Mouse (Mus musculus) cerebellum, postnatal 10 days (tissue): ENCODE results near the gene Magi1.

ENCODE experiments used
- DNase-seq, 2 experiments: peaks; one replicate each; pipeline ENCODE4 v3.0.0; 2021; ENCODE audit warnings: mixed read lengths in 2 of 2

Magi1 gene

GRCm38 (mm10) chr6:94155996-94156395 is 127.7 kb downstream of the Magi1 start:
- no peak for DNase-seq

- no peak for DNase-seq
These were observed 128.7 kb downstream of the Magi1 start for GRCm38 (mm10) chr6:94154854-94155601.

GRCm38 (mm10) chr6:94152881-94153280 is 130.8 kb downstream of the Magi1 start:
- DNase-seq = no peak

GRCm38 (mm10) chr6:94150876-94151275 is 132.8 kb downstream of the Magi1 start:
- DNase-seq = no peak

GRCm38 (mm10) chr6:94149800-94150199 is 133.9 kb downstream of the Magi1 start:
- no peak for DNase-seq

GRCm38 (mm10) chr6:94146206-94146493 is 137.6 kb downstream of the Magi1 start:
- no peak for DNase-seq

- DNase-seq = peak; percentile 71 to 81
These were observed 138.1 kb downstream of the Magi1 start for GRCm38 (mm10) chr6:94145430-94146205.

GRCm38 (mm10) chr6:94142493-94142892 is 141.2 kb downstream of the Magi1 start:
- no peak for DNase-seq

- no peak for DNase-seq
These were observed 142.2 kb downstream of the Magi1 start for GRCm38 (mm10) chr6:94141496-94141895.

GRCm38 (mm10) chr6:94139952-94140414 is 143.7 kb downstream of the Magi1 start:
- peak in 1 of 2 experiments; percentile 32 for DNase-seq

GRCm38 (mm10) chr6:94136693-94137092 is 147.0 kb downstream of the Magi1 start:
- DNase-seq = peak; percentile 35 to 67

GRCm38 (mm10) chr6:94134159-94134558 is 149.6 kb downstream of the Magi1 start:
- DNase-seq = peak; percentile 24 to 25

- DNase-seq = no peak
These were observed 151.7 kb downstream of the Magi1 start for GRCm38 (mm10) chr6:94131999-94132398.

- DNase-seq = no peak
These were observed 153.3 kb downstream of the Magi1 start for GRCm38 (mm10) chr6:94130389-94130788.

GRCm38 (mm10) chr6:94126763-94127162 is 157.0 kb downstream of the Magi1 start:
- DNase-seq = no peak

GRCm38 (mm10) chr6:94125144-94125543 is 158.6 kb downstream of the Magi1 start:
- no peak for DNase-seq

GRCm38 (mm10) chr6:94124279-94124678 is 159.4 kb downstream of the Magi1 start:
- no peak for DNase-seq

- peak; percentile 28 to 32 for DNase-seq
These were observed 161.1 kb downstream of the Magi1 start for GRCm38 (mm10) chr6:94122566-94123150.

- DNase-seq = peak; percentile 25 to 30
These were observed 162.2 kb downstream of the Magi1 start for GRCm38 (mm10) chr6:94121488-94121887.

- DNase-seq = no peak
These were observed 167.0 kb downstream of the Magi1 start for GRCm38 (mm10) chr6:94116434-94117432.

- no peak for DNase-seq
These were observed 171.9 kb downstream of the Magi1 start for GRCm38 (mm10) chr6:94111833-94112232.

- DNase-seq = peak; percentile 43 to 49
These were observed 176.2 kb downstream of the Magi1 start for GRCm38 (mm10) chr6:94107401-94108107.
